Mouse (Mus musculus) frontal cortex, postnatal 36 days (tissue): Measurements from ENCODE around the gene Neb.
A peak's percentile ranks its signal among the peaks of the same experiment; 100 is the strongest.
"Not testable (repeated sequence)": the region's sequence is repeated elsewhere in the genome, so short reads cannot be mapped to it uniquely, and the experiment has no call there.

Experiments used
- DNase-seq, 2 experiments: peaks; one replicate each; pipeline ENCODE4 v3.0.0; 2022; ENCODE audit warnings: low spot score in 2 of 2

The Neb gene

DNA sequence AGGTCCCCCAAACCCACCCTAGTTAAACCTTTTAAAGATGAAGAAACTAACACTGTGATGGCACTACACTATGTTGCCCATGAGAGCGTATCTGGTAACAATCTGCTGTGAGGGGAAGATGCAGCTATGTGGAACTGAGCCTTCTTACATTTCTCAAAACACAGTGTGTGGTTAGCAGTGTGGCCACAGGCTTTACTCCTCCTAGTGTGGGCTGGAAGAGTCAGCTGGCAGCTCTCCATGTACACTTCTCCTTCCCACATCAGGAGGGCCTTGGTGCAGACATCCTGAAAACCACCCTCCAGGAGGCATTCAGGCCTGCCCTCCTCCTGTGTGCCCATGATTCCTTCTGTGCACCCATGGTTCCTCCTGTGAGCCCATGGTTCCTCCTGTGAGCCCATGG lies 198.6 kb downstream of the Neb start:
- DNase-seq, result no peak

DNA sequence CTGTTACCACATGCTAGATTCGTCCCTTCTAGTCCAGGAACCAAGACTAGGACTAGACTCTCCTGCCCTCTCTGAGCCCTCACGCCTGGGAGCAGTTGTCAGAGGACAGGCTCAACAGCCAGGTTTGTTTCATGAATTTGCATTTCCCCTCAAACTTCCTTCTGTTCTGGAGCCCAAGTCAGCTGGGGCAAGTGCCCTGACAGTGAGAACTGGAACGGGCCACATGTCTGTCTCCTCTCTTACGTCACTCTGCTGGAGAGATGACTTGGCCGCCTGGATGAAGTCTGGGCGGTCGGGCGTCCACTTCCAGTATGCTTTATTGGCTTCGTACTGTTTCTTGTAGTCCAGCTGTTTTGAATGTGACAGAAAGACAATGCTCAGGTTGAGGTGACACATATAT lies 200.5 kb downstream of the Neb start:
- no peak for DNase-seq

GRCm38 (mm10) chr2:52177184-52177583 lies 201.1 kb downstream of the Neb start:
- DNase-seq, result no peak

GRCm38 (mm10) chr2:52176537-52176936 lies 201.7 kb downstream of the Neb start:
- DNase-seq, result peak; percentile 82 to 89

GRCm38 (mm10) chr2:52174951-52175350 lies 203.3 kb downstream of the Neb start:
- no peak for DNase-seq

DNA sequence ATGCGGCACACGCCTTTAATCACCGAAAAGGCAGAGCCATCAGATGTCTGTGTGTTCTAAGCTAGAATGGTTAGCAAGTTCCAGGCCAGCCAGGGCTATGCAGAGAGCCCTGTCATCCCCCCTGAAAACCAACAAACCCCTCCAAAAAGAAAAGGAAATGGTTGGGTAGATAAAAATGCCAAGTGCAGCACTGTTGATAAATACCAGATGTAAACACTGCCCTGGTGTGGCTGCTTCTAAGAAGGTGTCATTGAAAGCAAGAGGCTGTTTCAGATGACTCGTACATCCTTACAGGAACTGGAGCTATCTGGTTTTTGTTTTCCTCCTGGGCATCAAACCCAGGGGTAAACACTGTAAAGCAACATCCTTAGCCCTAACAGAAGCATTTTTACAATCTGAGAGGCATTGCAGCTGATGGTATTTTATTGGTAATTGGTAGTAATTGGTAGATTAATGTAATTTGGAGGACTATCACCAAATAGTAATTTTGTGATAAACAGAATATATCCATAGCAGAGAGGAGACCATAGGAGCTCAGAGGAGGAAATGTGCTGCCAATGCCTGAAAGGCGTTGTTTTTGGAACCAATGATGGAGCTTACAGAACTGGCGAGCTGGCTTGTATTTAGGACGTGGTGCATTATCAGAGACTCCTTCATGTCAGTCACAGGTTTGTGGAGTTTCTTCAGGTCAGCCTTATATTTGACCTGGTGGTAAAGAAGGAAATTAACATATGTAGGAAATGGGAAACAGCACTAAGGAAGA lies 208.8 kb downstream of the Neb start:
- DNase-seq, result no peak

- no peak for DNase-seq
Measured at GRCm38 (mm10) chr2:52153064-52153463, 225.2 kb downstream of the Neb start.

- no peak for DNase-seq
Measured at GRCm38 (mm10) chr2:52133351-52133750, 244.9 kb downstream of the Neb start.

GRCm38 (mm10) chr2:52131370-52131769 lies 246.9 kb downstream of the Neb start:
- DNase-seq, result not testable (repeated sequence)

GRCm38 (mm10) chr2:52114086-52114485 lies 264.2 kb downstream of the Neb start:
- DNase-seq, result no peak
